Mouse (Mus musculus) kidney, adult 2 months (tissue): ENCODE measurements around the gene Nek2.

Experiments used
- CTCF ChIP-seq: fragments of 200-500 bp; conservative IDR thresholded peaks from 2 replicates; pipeline ENCODE4 v1.5.1; 2011; ENCODE audit warnings: low read depth, mild to moderate bottlenecking, control low read depth, low read length, moderate library complexity, mixed read lengths; ENCODE audit not compliant: insufficient read depth, insufficient read length
- POLR2A ChIP-seq: fragments of 200-500 bp; IDR thresholded peaks from one replicate; pipeline ENCODE4 v1.6.1; 2011; ENCODE audit warnings: low read depth, low read length, control low read depth

- TF ChIP-seq CTCF (no peak), POLR2A (no peak)
Measured at GRCm38 (mm10) chr1:191880921-191881609, 59.8 kb downstream of the Nek2 start.
